Mouse (Mus musculus) heart, embryonic 11.5 days (tissue): ENCODE data around the gene Naxe. TPM values are rescaled to one million over a fixed set of nuclear protein-coding genes. Genes with fewer than 3 reads are reported as not detected.

Source experiments
- ATAC-seq: fragments of 200-750 bp; cut with Nextera tagmentation; replicated peaks from 2 replicates; pipeline ENCODE4 v1.8.0; 2017; ENCODE audit warnings: moderate library complexity; ENCODE audit not compliant: insufficient number of reproducible peaks, low FRiP score, low TSS enrichment
- H3K27ac ChIP-seq: fragments of 300-500 bp; sonication (generic); 2 replicates; pipeline ENCODE4 v1.5.1; 2014; ENCODE audit warnings: mild to moderate bottlenecking, low read depth, low read length
- H3K27me3 ChIP-seq: fragments of 300-500 bp; sonication (generic); 2 replicates; pipeline ENCODE4 v1.6.1; 2014; ENCODE audit warnings: mild to moderate bottlenecking, low read length, mixed read lengths; ENCODE audit not compliant: control insufficient read depth, insufficient read depth
- H3K36me3 ChIP-seq: fragments of 300-500 bp; sonication (generic); 2 replicates; pipeline ENCODE4 v1.6.1; 2014; ENCODE audit warnings: mild to moderate bottlenecking, low read length, moderate library complexity, mixed read lengths; ENCODE audit not compliant: control insufficient read depth, insufficient read depth
- H3K4me1 ChIP-seq: fragments of 300-500 bp; sonication (generic); 2 replicates; pipeline ENCODE4 v1.6.1; 2014; ENCODE audit warnings: low read length; ENCODE audit not compliant: control insufficient read depth, insufficient read depth
- H3K4me2 ChIP-seq: fragments of 300-500 bp; sonication (generic); 2 replicates; pipeline ENCODE4 v1.6.1; 2014; ENCODE audit warnings: mild to moderate bottlenecking, moderate library complexity
- H3K4me3 ChIP-seq: fragments of 300-500 bp; sonication (generic); 2 replicates; pipeline ENCODE4 v1.5.1; 2014; ENCODE audit warnings: low read depth, low read length
- H3K9ac ChIP-seq: fragments of 300-500 bp; sonication (generic); 2 replicates; pipeline ENCODE4 v1.6.1; 2014; ENCODE audit warnings: mild to moderate bottlenecking, low read depth, low read length, moderate library complexity
- H3K9me3 ChIP-seq: fragments of 300-500 bp; sonication (generic); replicated peaks from 2 replicates; pipeline ENCODE4 v1.6.1; 2016; ENCODE audit warnings: low read length; ENCODE audit not compliant: control insufficient read depth
- WGBS: fragments of 180-500 bp; shearing (Covaris S2); extraction: QIAGEN DNeasy Blood & Tissue Kit; methylation state at CpG from one replicate; pipeline ENCODE4 v1.1.7; 2014; ENCODE audit not compliant: insufficient replicate concordance; 5-methylcytosine and 5-hydroxymethylcytosine counted together
- polyA plus RNA-seq: library from polyadenylated mRNA; unstranded; fragments of >200 nt; fragmentation: Nextera tagmentation; extraction: Ambion mirVana; gene quantifications from 2 replicates; pipeline ENCODE4 v1.2.1, GENCODE M21; 2014

Naxe gene
- polyA plus RNA-seq: 136 and 149 TPM in 2 replicates

DNA sequence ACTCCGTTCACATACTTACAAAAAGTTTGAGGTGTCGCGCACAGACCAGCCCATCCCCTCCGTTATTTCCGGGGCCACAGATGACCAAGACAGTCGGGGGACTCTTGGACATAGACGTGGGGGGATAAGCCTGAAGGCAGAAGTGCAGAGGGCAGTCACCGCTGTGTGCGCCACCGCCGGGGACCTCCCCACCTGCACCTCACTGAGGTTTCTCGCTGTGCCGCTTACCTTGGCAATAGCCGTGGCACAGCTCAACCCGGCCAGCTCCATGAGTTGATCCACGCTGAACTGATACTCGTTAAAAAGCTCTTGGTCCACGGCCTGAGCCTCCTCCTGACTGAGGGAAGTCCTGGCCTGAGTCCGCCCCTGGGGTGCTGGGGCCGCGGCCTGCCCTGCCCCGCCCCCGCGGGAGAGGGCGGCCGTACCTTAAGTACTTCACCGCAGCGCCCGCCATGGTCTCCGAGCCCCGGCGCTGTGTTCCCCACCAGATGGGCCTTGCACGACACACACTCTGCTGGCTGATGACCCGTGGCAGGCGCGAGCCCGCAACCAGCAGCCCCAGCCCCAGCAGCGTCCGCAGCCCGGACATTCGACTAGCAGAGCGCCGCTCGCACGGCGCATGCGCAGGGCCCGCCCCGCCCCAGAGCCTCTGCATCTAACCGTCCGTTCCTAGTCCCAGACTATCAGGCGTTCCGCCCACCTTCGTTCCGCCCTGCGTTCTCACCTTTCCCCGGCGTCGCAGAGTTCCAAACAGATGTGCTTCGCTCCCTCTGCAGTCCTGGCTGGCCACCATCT, at the start of gene Naxe:
Naxe (minus strand) TSS at position 594 of the 795 bp plus-strand sequence.
- Histone ChIP-seq H3K9me3 (no peaks in the 10 kb centered on the region), H3K4me1 (peaks cover 11% of the 10 kb centered on the region), H3K4me2 (peak within 1 kb of the TSS; percentile 96), H3K9ac (peak within 1 kb of the TSS; percentile 81), H3K4me3 (peak within 1 kb of the TSS; percentile 79), H3K36me3 (peaks cover 7% of the 10 kb centered on the region), H3K27ac (peak within 1 kb of the TSS; percentile 36), H3K27me3 (no peaks in the 10 kb centered on the region)
- peak; percentile 86 for ATAC-seq
- 1% methylated on average over 60 of the region's 60 CpGs for WGBS

DNA sequence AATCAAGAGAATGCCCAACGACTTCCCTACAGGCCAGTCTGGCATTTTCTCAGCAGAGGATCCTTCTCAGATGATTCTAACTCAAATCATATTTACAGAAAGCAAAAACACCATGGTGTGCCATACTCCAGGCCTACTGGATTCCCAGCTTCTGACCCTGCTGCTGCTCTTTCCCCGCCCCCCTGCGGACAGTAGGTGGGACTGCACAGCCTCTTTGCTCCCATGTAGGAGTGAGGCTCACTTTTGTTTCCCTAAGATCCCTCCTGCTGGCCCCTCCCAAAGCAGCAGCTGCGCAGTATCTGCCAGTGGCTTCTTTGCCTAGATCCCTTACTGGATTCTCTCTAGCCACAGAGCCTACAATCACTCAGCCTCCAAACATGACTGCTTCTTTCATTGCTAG, 47.8 kb upstream of the Naxe start:
- no peak overlapping the region for H3K9ac ChIP-seq
- H3K27me3 ChIP-seq: no peaks in the 10 kb centered on the region
- H3K9me3 ChIP-seq: no peaks in the 10 kb centered on the region
- H3K36me3 ChIP-seq: peaks cover 25% of the 10 kb centered on the region
- no peaks in the 10 kb centered on the region for H3K4me1 ChIP-seq
- no peak overlapping the region for H3K4me3 ChIP-seq
- no peak for ATAC-seq
- WGBS: 82% methylated on average over 4 of the region's 4 CpGs
- no peak overlapping the region for H3K27ac ChIP-seq
- no peak overlapping the region for H3K4me2 ChIP-seq

DNA sequence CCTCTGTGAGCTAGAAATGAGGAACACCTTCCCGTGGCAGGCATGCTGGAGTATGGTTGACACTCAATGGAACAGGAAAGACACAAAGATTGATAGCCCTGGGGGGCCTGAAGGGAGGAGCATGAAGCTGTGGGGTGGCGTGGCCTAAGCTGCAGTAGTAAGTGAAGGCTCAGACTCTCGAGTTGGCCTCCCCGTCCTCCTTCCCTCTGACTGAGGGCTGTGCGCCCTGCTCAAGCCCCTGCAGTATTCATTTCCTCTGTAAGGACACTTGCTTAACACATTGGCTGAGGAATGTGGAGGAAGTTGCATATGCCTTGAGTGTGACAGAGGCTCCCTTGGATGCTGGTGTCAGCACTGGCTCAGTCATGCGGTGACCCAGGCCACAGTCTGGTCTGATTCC, 44.3 kb upstream of the Naxe start:
- no peak overlapping the region for H3K9ac ChIP-seq
- no peaks in the 10 kb centered on the region for H3K9me3 ChIP-seq
- 68% methylated on average over 6 of the region's 6 CpGs for WGBS
- H3K4me1 ChIP-seq: no peaks in the 10 kb centered on the region
- H3K27ac ChIP-seq: no peak overlapping the region
- no peak overlapping the region for H3K4me3 ChIP-seq
- no peak for ATAC-seq
- no peaks in the 10 kb centered on the region for H3K27me3 ChIP-seq
- no peak overlapping the region for H3K4me2 ChIP-seq
- H3K36me3 ChIP-seq: peaks cover 25% of the 10 kb centered on the region

DNA sequence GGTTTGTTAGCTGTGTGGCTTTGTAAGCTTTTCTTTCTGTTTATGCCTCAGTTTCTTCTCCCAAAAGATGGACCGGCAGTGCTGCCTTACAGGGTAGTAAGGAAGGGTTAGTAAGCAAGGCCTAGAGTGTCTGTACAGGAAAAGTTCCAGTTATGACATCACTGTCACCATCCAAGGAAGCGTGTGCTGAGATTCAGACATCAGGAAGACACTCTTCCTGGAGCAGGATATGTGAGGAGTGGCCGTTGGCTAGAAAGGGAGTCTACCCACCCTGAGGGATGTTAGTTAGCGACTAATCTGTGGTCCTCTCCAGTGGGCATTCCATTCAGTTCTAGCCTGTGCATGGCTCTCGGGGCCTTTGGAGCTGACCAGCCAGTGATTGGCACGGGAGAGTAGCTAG, 43.9 kb upstream of the Naxe start:
- Histone ChIP-seq H3K27me3 (no peaks in the 10 kb centered on the region), H3K4me1 (no peaks in the 10 kb centered on the region), H3K4me2 (no peak overlapping the region), H3K9ac (no peak overlapping the region), H3K27ac (no peak overlapping the region), H3K4me3 (no peak overlapping the region), H3K9me3 (no peaks in the 10 kb centered on the region), H3K36me3 (peaks cover 25% of the 10 kb centered on the region)
- ATAC-seq: no peak; the same call in 1 of the 2 replicates
- 73% methylated on average over 6 of the region's 6 CpGs for WGBS

DNA sequence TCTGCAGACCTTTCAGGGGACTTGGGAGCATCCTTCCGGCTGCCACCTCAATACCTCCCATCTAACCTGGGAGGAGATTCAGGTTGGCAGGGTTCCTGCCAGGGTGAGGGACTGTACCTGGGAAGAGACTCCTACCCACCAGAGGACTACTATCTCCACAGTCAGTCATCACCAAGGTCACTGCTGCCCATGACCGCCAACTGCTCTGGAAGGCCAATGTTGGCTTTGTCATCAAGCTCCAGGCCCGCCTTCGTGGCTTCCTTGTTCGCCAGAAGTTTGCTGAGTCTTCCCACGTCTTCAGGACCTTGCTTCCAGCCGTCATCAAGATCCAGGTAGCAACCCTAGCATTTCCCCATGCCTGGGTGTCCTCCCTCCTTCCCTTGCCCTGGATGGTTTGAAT, 43.4 kb upstream of the Naxe start:
- Histone ChIP-seq H3K36me3 (peaks cover 29% of the 10 kb centered on the region), H3K4me1 (no peaks in the 10 kb centered on the region), H3K4me2 (no peak overlapping the region), H3K27ac (no peak overlapping the region), H3K9ac (no peak overlapping the region), H3K9me3 (no peaks in the 10 kb centered on the region), H3K27me3 (no peaks in the 10 kb centered on the region), H3K4me3 (no peak overlapping the region)
- 90% methylated on average over 7 of the region's 7 CpGs for WGBS
- no peak for ATAC-seq

DNA sequence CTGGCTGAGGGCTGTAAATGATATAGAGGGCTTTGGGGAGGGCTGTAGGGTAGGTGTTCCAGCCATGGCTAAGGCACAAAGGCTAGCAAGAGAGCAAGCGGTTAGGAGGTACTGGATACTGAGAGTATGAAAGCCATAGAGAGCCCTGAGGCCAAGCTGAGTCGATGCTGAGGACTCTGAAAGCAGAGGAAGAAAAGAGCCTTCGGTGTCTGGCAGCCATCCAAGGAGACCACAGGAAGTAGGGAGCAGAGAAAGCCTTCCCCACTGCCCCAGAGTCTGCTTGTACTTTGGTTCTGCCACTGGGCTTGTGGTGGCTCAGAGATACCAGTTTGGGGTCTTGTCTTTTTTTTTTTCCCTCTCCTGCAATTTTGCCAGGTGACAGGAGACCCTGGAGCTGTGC, 42.0 kb upstream of the Naxe start:
- Histone ChIP-seq H3K27ac (no peak overlapping the region), H3K4me1 (no peaks in the 10 kb centered on the region), H3K9ac (no peak overlapping the region), H3K36me3 (peaks cover 30% of the 10 kb centered on the region), H3K4me3 (no peak overlapping the region), H3K9me3 (no peaks in the 10 kb centered on the region), H3K4me2 (no peak overlapping the region), H3K27me3 (no peaks in the 10 kb centered on the region)
- WGBS: 84% methylated on average over 3 of the region's 3 CpGs
- ATAC-seq: no peak

DNA sequence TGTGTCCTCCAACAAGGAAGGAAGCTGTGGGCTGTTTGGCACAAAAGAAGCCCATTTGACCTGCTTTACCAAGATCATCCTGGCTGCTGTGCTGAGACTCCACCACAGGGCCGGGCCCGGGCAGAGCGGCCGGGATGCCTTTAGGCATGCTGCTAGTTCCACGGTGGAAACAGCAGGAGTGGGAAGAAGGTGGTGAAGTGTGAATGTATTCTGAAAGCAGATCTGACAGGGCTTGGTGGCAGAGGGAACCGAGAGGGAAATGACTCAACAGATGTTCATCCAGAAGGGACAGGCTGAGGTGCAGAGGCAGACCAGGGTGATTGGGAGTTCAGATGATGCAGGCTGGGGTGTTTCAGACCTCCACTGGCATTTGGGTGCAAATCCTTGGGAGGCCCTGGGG, 39.4 kb upstream of the Naxe start:
- Histone ChIP-seq H3K4me3 (no peak overlapping the region), H3K4me2 (no peak overlapping the region), H3K27me3 (no peaks in the 10 kb centered on the region), H3K9ac (no peak overlapping the region), H3K9me3 (no peaks in the 10 kb centered on the region), H3K27ac (no peak overlapping the region), H3K4me1 (no peaks in the 10 kb centered on the region), H3K36me3 (peaks cover 34% of the 10 kb centered on the region)
- WGBS: 67% methylated on average over 6 of the region's 6 CpGs
- no peak for ATAC-seq

DNA sequence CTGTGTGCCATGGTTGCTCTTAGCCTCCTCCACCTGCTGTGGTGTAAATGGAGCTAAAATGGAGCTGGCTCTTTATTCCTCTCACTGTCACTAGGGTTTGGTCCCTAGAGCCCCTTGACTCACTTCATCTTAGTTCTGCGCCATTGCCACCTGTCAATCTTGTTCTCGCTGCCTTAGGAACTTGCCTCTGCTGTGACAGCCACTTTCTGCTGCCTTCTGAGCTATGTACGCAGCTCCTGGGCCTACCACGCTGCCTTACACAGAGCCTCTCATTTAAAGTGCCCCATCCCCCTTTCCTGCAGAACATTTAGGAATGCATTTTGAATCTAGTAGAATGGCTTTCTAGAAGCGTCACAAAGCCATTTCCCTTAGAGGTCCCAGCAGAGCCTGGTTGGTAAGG, 35.8 kb upstream of the Naxe start:
- peaks cover 40% of the 10 kb centered on the region for H3K36me3 ChIP-seq
- 69% methylated on average over 5 of the region's 5 CpGs for WGBS
- H3K4me2 ChIP-seq: no peak overlapping the region
- no peaks in the 10 kb centered on the region for H3K9me3 ChIP-seq
- H3K27me3 ChIP-seq: no peaks in the 10 kb centered on the region
- H3K4me1 ChIP-seq: no peaks in the 10 kb centered on the region
- ATAC-seq: no peak
- H3K27ac ChIP-seq: no peak overlapping the region
- H3K9ac ChIP-seq: no peak overlapping the region
- H3K4me3 ChIP-seq: no peak overlapping the region

DNA sequence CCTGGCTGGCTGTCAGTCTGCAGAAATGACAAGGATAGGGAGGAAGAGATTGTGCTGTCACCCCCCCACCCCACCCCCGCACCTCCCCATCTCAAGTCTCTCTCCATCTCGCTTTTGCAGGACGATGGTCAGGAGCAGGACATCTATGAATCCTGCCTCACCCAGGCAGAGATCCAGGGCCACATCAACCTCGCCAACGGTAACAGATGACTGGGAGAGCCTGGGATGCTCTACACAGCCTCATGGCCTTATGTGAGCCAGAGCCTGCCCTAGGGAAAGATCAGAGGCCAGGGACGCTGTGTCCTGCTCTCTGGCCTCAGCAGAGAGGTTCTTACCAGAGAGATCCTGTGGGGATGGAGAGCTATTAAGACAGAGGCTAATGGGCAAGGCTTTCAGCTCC, 32.3 kb upstream of the Naxe start:
- H3K4me1 ChIP-seq: no peaks in the 10 kb centered on the region
- H3K27ac ChIP-seq: no peak overlapping the region
- WGBS: 86% methylated on average over 6 of the region's 6 CpGs
- H3K36me3 ChIP-seq: peaks cover 38% of the 10 kb centered on the region
- H3K9me3 ChIP-seq: no peaks in the 10 kb centered on the region
- H3K27me3 ChIP-seq: no peaks in the 10 kb centered on the region
- no peak for ATAC-seq
- H3K4me2 ChIP-seq: no peak overlapping the region
- H3K4me3 ChIP-seq: no peak overlapping the region
- H3K9ac ChIP-seq: no peak overlapping the region
